Mouse (Mus musculus) liver, adult 2 months (tissue): ENCODE measurements around the gene Cfd. TPM values are rescaled to one million over a fixed set of nuclear protein-coding genes. Genes with fewer than 3 reads are reported as not detected.

ENCODE experiments used
- DNase-seq: peaks from one replicate; pipeline ENCODE4 v3.0.0-alpha.2; 2011; ENCODE audit warnings: low read depth, low spot score; ENCODE audit errors: extremely low read depth
- H3K27ac ChIP-seq: fragments of 200-500 bp; replicated peaks from 2 replicates; pipeline ENCODE4 v1.5.1; 2012; ENCODE audit warnings: low read depth, mild to moderate bottlenecking, control low read depth, inconsistent platforms, low read length; ENCODE audit not compliant: insufficient read depth
- H3K27me3 ChIP-seq: fragments of 200-500 bp; 2 replicates; pipeline ENCODE4 v1.6.1; 2012; ENCODE audit warnings: mild to moderate bottlenecking, moderate library complexity, low read length, inconsistent platforms; ENCODE audit not compliant: control insufficient read depth, insufficient read depth
- H3K36me3 ChIP-seq: fragments of 200-500 bp; 2 replicates; pipeline ENCODE4 v1.6.1; 2012; ENCODE audit warnings: low read length, inconsistent platforms; ENCODE audit not compliant: control insufficient read depth, insufficient read depth
- H3K4me1 ChIP-seq: fragments of 200-500 bp; 2 replicates; pipeline ENCODE4 v1.6.1; 2011; ENCODE audit warnings: low read length; ENCODE audit not compliant: control insufficient read depth, insufficient read depth
- H3K4me3 ChIP-seq: fragments of 200-500 bp; 2 replicates; pipeline ENCODE4 v1.5.1; 2011; ENCODE audit warnings: low read depth, mild to moderate bottlenecking, control low read depth, low read length, moderate library complexity; ENCODE audit not compliant: insufficient read depth
- H3K79me2 ChIP-seq: fragments of 200-500 bp; 2 replicates; pipeline ENCODE4 v1.6.1; 2012; ENCODE audit warnings: inconsistent platforms, mild to moderate bottlenecking, low read length, moderate library complexity; ENCODE audit not compliant: control insufficient read depth, insufficient read depth
- H3K9ac ChIP-seq: fragments of 200-500 bp; 2 replicates; pipeline ENCODE4 v1.6.1; 2012; ENCODE audit warnings: low read depth, mild to moderate bottlenecking, control low read depth, inconsistent platforms, low read length
- CTCF ChIP-seq: fragments of 200-500 bp; IDR thresholded peaks from 2 replicates; pipeline ENCODE4 v1.5.1; 2011; ENCODE audit warnings: low read depth, low read length, control low read depth
- POLR2A ChIP-seq: fragments of 200-500 bp; IDR thresholded peaks from 2 replicates; pipeline ENCODE4 v1.6.1; 2011; ENCODE audit warnings: low read length, control low read depth; ENCODE audit not compliant: insufficient read depth; ENCODE audit errors: extremely low read depth
- WGBS: fragments of 180-500 bp; shearing (Covaris S2); methylation state at CpG from one replicate; pipeline ENCODE4 v1.1.7; 2018; 5-methylcytosine and 5-hydroxymethylcytosine counted together
- polyA plus RNA-seq: library from polyadenylated mRNA; depleted of rRNA; stranded (reverse); fragments of >200 nt; gene quantifications from 2 replicates; pipeline ENCODE4 v1.2.3, GENCODE M21; 2012
- total RNA-seq: library from RNA; depleted of rRNA; stranded (reverse); fragments of >200 nt; gene quantifications from 2 replicates; pipeline ENCODE4 v1.2.3, GENCODE M21; 2014

The Cfd gene
- total and polyA plus RNA-seq, 2 experiments = 0.37 to 5.7 TPM

DNA sequence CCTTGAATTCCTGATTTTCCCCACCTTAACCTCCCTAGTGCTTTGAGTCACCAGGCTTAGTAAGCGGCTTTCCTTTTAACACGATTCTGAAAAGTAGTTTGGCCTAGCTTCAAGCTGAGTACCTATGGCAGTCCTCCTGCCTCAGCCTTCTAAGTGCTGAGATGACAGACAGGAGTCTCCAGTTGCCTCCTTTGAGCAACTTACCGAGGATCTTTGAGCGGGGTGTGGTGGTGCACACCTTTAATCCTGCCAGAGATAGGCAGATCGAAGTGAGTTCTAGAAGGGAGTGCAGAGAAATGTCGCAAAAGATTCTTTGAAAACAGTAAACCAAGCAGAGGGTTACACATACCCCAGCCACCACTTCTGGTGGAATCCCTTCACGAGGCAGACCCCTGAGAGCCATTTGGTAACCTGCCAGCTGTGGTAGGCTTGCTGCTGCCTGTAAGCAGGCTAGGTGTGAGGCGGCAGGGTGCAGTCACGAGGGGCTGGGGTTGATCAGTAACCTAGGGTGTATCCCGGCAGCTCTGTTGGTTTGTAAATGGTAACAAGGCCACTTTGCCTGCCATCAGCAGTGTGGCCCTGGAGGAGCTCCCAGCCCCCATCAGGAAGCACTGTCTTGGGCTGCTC, 35.0 kb upstream of the Cfd start:
- no peak for TF ChIP-seq POLR2A
- no peak for TF ChIP-seq CTCF
- Histone ChIP-seq H3K27me3 (no peaks in the 10 kb centered on the region), H3K9ac (peak overlapping the region; percentile 96), H3K4me3 (peak overlapping the region; percentile 86), H3K4me1 (peaks cover 30% of the 10 kb centered on the region), H3K27ac (peak overlapping the region; percentile 90), H3K36me3 (peaks cover 15% of the 10 kb centered on the region), H3K79me2 (peaks cover 42% of the 10 kb centered on the region)
- WGBS = 1% methylated on average over 10 of the region's 10 CpGs
- peak; percentile 91 for DNase-seq

- no peaks in the 10 kb centered on the region for H3K27me3 ChIP-seq
- peak overlapping the region; percentile 90; the same call in 1 of the 2 replicates for H3K27ac ChIP-seq
- H3K9ac ChIP-seq = peak overlapping the region; percentile 48
- H3K79me2 ChIP-seq = peaks cover 42% of the 10 kb centered on the region
- peak overlapping the region; percentile 30 for H3K4me3 ChIP-seq
- H3K4me1 ChIP-seq = peaks cover 30% of the 10 kb centered on the region
- WGBS = 19% methylated on average over 6 of the region's 6 CpGs
- peaks cover 19% of the 10 kb centered on the region for H3K36me3 ChIP-seq
- peak; percentile 17 for DNase-seq
- TF ChIP-seq CTCF = no peak
- no peak for TF ChIP-seq POLR2A
These were observed 34.4 kb upstream of the Cfd start for GRCm38 (mm10) chr10:79856280-79856679.

GRCm38 (mm10) chr10:79856704-79857451, 33.8 kb upstream of the Cfd start:
- Histone ChIP-seq H3K27ac (peak overlapping the region; percentile 7; the same call in 1 of the 2 replicates), H3K27me3 (no peaks in the 10 kb centered on the region), H3K4me3 (peak overlapping the region; percentile 30), H3K79me2 (peaks cover 42% of the 10 kb centered on the region), H3K36me3 (peaks cover 24% of the 10 kb centered on the region), H3K4me1 (peaks cover 26% of the 10 kb centered on the region), H3K9ac (peak overlapping the region; percentile 48)
- TF ChIP-seq CTCF (no peak), POLR2A (no peak)
- 13% methylated on average over 7 of the region's 7 CpGs for WGBS
- peak; percentile 33 for DNase-seq

DNA sequence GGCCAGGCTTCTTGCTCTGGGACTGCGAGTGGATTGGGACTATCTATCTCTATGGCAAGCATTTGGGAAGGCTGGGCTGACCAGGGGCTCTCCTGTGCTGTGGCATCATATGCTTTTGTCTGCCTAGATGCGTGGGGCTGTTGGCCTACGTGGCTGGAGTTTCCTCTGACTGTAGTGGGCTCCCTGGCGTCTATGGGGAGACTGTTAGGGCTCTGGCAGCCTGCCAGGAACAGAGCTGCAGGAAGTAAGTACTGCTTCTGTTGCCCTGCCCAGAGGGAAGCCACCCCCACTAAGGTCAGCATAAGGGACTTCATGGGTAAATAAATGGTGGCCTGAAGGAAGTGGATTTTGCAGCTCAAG, 33.2 kb upstream of the Cfd start:
- H3K27me3 ChIP-seq = no peaks in the 10 kb centered on the region
- TF ChIP-seq POLR2A (no peak), CTCF (no peak)
- 14% methylated on average over 4 of the region's 4 CpGs for WGBS
- peak; percentile 54 for DNase-seq
- H3K9ac ChIP-seq = peak overlapping the region; percentile 48; the same call in 1 of the 2 replicates
- peak overlapping the region; percentile 5; the same call in 1 of the 2 replicates for H3K27ac ChIP-seq
- H3K4me1 ChIP-seq = peaks cover 26% of the 10 kb centered on the region
- no peak overlapping the region for H3K4me3 ChIP-seq
- H3K36me3 ChIP-seq = peaks cover 25% of the 10 kb centered on the region
- H3K79me2 ChIP-seq = peaks cover 42% of the 10 kb centered on the region

GRCm38 (mm10) chr10:79857894-79858293, 32.8 kb upstream of the Cfd start:
- TF ChIP-seq POLR2A = no peak
- no peak for TF ChIP-seq CTCF
- Histone ChIP-seq H3K79me2 (peaks cover 42% of the 10 kb centered on the region), H3K27ac (no peak overlapping the region), H3K27me3 (no peaks in the 10 kb centered on the region), H3K4me3 (no peak overlapping the region), H3K9ac (no peak overlapping the region), H3K36me3 (peaks cover 25% of the 10 kb centered on the region), H3K4me1 (peaks cover 25% of the 10 kb centered on the region)
- no peak for DNase-seq
- 71% methylated on average over 2 of the region's 2 CpGs for WGBS

GRCm38 (mm10) chr10:79858416-79859074, 32.1 kb upstream of the Cfd start:
- WGBS = 36% methylated on average over 17 of the region's 17 CpGs
- Histone ChIP-seq H3K36me3 (peaks cover 25% of the 10 kb centered on the region), H3K27ac (no peak overlapping the region), H3K9ac (no peak overlapping the region), H3K4me1 (peaks cover 22% of the 10 kb centered on the region), H3K79me2 (peaks cover 42% of the 10 kb centered on the region), H3K27me3 (no peaks in the 10 kb centered on the region), H3K4me3 (no peak overlapping the region)
- DNase-seq = peak; percentile 44
- no peak for TF ChIP-seq CTCF
- no peak for TF ChIP-seq POLR2A
